Mouse (Mus musculus) T-helper 1 cell (primary cell): Measurements from ENCODE around the gene Exoc6b.

Experiments
- in situ Hi-C: fragments of 300-600 bp; cut with MboI, MseI; formaldehyde crosslinking; loops from one replicate; pipeline ENCODE4 v1.15.1; 2025; ENCODE audit warnings: high pct_unique_total_duplicates

The Exoc6b gene

GRCm38 (mm10) chr6:84882663-84883517, 186.4 kb downstream of the Exoc6b start:
- in situ Hi-C loops: no loop called here

GRCm38 (mm10) chr6:84875869-84876268, 193.4 kb downstream of the Exoc6b start:
- in situ Hi-C loops: no loop called here

- in situ Hi-C loops: no loop called here
Observed at GRCm38 (mm10) chr6:84867114-84867513, 202.2 kb downstream of the Exoc6b start.

GRCm38 (mm10) chr6:84864625-84865024, 204.7 kb downstream of the Exoc6b start:
- in situ Hi-C loops: no loop called here

- in situ Hi-C loops: no loop called here
Observed at GRCm38 (mm10) chr6:84863816-84864375, 205.4 kb downstream of the Exoc6b start.

GRCm38 (mm10) chr6:84845665-84846064, 223.6 kb downstream of the Exoc6b start:
- in situ Hi-C loops: no loop called here

- in situ Hi-C loops: no loop called here
Observed at GRCm38 (mm10) chr6:84841138-84841537, 228.2 kb downstream of the Exoc6b start.

- in situ Hi-C loops: no loop called here
Observed at GRCm38 (mm10) chr6:84807546-84807945, 261.8 kb downstream of the Exoc6b start.

GRCm38 (mm10) chr6:84806132-84806730, 263.1 kb downstream of the Exoc6b start:
- in situ Hi-C loops: no loop called here

GRCm38 (mm10) chr6:84798736-84799135, 270.6 kb downstream of the Exoc6b start:
- in situ Hi-C loops: no loop called here

GRCm38 (mm10) chr6:84783994-84784393, 285.3 kb downstream of the Exoc6b start:
- in situ Hi-C loops: no loop called here

GRCm38 (mm10) chr6:84779987-84780386, 289.3 kb downstream of the Exoc6b start:
- in situ Hi-C loops: no loop called here

- in situ Hi-C loops: no loop called here
Observed at GRCm38 (mm10) chr6:84778970-84779369, 290.3 kb downstream of the Exoc6b start.

GRCm38 (mm10) chr6:84775908-84776307, 293.4 kb downstream of the Exoc6b start:
- in situ Hi-C loops: no loop called here

GRCm38 (mm10) chr6:84755266-84755665, 314.0 kb downstream of the Exoc6b start:
- in situ Hi-C loops: no loop called here

- in situ Hi-C loops: no loop called here
Observed at GRCm38 (mm10) chr6:84752806-84753420, 316.4 kb downstream of the Exoc6b start.

GRCm38 (mm10) chr6:84751409-84751808, 317.9 kb downstream of the Exoc6b start:
- in situ Hi-C loops: no loop called here

GRCm38 (mm10) chr6:84746847-84747395, 322.4 kb downstream of the Exoc6b start:
- in situ Hi-C loops: loop anchor here (5.0 kb wide), 1 partner anchor 40 kb away; no protein-coding TSS in a partner anchor

GRCm38 (mm10) chr6:84746193-84746846, 323.0 kb downstream of the Exoc6b start:
- in situ Hi-C loops: loop anchor here (5.0 kb wide), 1 partner anchor 41 kb away; no protein-coding TSS in a partner anchor

GRCm38 (mm10) chr6:84745570-84745969, 323.7 kb downstream of the Exoc6b start:
- in situ Hi-C loops: loop anchor here (5.0 kb wide), 1 partner anchor 42 kb away; no protein-coding TSS in a partner anchor

GRCm38 (mm10) chr6:84742227-84742626, 327.1 kb downstream of the Exoc6b start:
- in situ Hi-C loops: loop anchor here (5.0 kb wide), 1 partner anchor 50 kb away; no protein-coding TSS in a partner anchor
